Mouse (Mus musculus) gastrocnemius, postnatal 10 days (tissue): ENCODE data around the gene Slc26a1. TPM values are rescaled to one million over a fixed set of nuclear protein-coding genes. Genes with fewer than 3 reads are reported as not detected.

Experiments
- DNase-seq: peaks from one replicate; pipeline ENCODE4 v3.0.0; 2021; ENCODE audit warnings: mixed read lengths
- long read RNA-seq, 2 experiments: library from polyadenylated mRNA; stranded (forward); transcript quantifications; one replicate each; pipeline ENCODE4 v2.0.0; 2021
- total RNA-seq, 2 experiments: library from RNA; stranded (reverse); gene quantifications; 2 replicates each; pipeline ENCODE4 v1.2.3; 2021

Gene Slc26a1
- under 1 TPM; 0.07 to 0.20 TPM for total RNA-seq
- long read RNA-seq, experiment 1 = 0 reads
- long read RNA-seq, experiment 2 = 0 reads

GRCm38 (mm10) chr5:108675251-108675816 lies at the start of gene Slc26a1:
TSS of gene Slc26a1 (minus strand) at chr5:108675569.
- no peak for DNase-seq

GRCm38 (mm10) chr5:108724006-108724405 lies 48.6 kb upstream of the Slc26a1 start:
- no peak for DNase-seq

DNA sequence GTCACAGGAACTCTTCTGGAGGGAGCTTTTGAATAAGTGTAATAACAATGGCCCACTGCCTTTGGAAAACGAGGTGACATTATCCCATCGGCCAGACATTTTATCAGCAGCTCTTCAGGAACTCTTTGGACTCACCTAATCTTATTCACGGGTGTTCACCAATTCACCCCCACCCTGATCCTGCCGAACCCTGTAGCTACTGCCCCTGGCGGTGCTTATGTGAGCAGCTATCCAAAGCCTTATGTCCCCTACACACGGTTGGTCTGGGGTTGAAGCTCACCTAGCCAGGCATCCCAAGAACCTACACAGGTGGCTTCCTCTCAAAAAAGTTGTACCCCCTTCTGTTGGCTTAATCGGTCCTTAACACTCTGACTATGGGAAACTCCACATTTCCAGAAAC lies 44.4 kb upstream of the Slc26a1 start:
- DNase-seq = no peak

DNA sequence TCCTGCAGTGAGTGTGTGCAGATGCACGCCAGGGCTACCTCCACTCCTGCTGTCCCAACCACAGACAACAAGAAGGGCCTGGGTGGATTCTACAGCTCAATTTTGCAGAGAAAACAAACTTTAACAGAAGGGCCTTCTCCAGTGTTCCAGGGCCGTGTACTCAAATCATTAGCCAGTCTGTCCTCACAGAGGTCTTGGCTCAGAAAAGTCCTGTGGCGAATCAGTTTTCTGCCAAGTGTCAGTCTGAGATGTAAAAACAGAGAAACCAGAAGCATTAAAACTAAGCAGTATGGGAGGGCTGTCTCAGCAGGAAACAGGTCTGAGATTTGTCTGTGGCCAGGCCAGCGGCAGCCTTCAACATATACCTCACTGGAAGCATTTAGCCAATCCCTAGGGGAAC lies 42.7 kb upstream of the Slc26a1 start:
- no peak for DNase-seq

GRCm38 (mm10) chr5:108715974-108716373 lies 40.6 kb upstream of the Slc26a1 start:
- no peak for DNase-seq

- no peak for DNase-seq
Observed at GRCm38 (mm10) chr5:108714149-108714548, 38.8 kb upstream of the Slc26a1 start.

DNA sequence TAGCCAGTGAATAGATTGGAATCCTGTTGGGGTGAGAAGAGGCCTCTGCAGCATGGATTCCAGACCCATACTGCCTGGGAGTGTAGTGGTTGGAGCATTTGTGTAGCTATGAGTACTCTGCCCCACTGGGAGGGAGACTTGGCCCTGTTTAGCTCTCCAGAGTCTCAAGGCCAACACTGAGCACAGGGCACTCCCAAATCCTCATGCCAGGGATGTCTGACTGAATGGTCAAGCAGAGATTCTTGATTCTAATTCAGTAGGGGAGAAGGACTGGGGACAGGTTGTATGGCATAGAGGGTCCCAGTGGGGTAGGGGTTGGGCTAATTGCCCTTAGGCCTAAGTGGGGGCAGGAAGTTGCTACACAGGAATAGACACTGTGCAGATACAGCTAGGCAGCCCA lies 38.3 kb upstream of the Slc26a1 start:
- DNase-seq = no peak

DNA sequence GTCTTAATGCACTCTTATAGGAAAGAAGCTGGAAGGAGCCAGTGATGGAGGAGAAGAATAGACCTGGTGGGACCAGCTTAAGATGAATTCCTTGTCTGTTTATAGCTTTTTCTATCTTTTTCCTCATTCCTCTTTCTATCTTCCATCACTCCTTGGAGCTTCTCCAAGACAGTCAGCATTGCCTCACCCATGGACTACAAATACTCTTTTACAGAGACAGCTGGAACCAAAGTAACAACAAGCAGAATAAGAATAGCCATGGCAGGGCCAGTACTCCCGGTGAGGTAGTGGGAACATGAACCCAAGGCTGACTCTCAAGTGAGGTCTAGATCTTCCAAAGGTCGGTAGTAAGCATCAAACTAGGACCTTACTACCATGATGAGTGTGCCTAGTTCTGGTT lies 37.7 kb upstream of the Slc26a1 start:
- DNase-seq = no peak

DNA sequence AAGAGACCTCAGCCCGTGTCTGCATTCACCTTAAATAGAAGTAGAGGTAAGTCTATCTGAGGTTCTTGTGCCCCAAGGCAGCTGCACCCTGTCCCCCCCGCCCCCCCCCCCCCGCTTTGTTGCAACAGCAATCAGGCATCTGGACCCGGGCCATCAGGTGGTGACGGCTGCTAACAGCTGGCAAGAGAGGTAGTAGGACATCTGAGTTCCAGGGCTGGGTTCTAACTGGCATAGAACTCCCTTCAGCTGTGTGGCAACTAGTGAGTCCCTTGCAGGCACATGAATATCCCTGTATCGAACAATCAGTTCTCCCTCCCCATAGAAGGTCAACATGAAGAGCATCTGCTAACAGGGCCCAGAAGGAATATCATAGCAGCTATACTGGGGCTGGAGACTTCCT lies 36.6 kb upstream of the Slc26a1 start:
- DNase-seq = no peak

- no peak for DNase-seq
Observed at GRCm38 (mm10) chr5:108708981-108709731, 33.8 kb upstream of the Slc26a1 start.

- no peak for DNase-seq
Observed at GRCm38 (mm10) chr5:108708419-108708818, 33.0 kb upstream of the Slc26a1 start.

DNA sequence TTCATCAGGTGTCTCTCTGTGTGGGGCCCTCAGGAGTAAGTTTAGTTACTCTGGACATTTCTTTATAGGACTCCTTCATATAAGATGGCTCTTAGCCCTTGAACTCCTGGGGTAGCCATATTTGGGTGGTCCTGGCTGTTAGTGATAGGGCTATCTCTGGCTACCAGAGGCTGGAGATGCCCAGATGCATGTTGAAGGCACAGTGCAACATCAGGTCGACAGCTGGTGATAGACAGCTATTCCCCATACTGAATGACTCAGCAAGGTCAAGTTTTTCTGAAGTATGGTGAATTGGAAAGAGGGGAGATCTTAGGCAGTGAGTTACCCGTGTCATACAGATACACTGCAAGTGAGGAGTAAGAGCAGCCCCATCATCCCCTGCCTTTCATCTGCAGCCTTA lies 32.4 kb upstream of the Slc26a1 start:
- DNase-seq = no peak

DNA sequence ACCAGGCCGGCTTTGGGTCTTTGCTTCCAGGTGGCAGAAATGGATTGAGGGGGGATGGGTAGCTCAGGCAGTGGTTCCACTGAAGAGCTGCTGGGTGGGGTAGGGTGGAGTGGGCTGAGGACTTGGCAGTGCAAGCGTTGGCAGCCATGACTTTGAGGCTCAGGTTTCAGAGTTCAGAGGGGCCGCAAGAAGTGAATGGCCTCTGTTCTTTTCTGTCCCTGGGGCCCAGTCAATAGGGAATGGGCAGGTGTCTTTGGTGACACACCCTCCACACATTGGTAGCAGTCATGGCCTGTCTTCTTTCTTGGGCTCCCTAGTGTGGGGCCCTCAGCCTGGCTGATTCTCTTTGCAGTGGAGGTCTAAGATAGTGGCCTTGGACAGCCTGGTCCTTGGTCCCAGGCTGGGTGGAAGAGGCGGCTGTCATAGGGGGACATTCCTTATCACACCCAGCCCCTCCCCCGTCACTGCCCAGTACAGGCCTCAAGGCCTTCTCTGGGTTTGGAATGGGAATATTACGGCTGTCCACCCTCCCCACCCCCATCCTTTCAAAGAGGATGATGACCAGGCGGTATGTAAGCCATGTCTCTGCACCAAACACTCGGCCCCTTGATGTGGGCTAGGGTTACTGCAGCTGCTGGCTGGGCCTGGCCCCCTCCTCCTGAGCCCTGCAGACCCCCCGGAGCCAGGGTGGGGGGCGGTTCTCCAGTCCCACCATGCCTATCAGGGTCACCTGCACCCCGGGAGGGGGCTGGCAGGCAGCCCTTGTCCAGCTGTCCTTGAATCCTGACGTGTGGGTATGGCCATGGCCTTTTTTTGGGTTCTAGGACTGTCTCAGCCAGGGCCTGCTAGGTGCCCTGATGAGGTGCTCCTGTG lies 28.6 kb upstream of the Slc26a1 start:
- no peak for DNase-seq

DNA sequence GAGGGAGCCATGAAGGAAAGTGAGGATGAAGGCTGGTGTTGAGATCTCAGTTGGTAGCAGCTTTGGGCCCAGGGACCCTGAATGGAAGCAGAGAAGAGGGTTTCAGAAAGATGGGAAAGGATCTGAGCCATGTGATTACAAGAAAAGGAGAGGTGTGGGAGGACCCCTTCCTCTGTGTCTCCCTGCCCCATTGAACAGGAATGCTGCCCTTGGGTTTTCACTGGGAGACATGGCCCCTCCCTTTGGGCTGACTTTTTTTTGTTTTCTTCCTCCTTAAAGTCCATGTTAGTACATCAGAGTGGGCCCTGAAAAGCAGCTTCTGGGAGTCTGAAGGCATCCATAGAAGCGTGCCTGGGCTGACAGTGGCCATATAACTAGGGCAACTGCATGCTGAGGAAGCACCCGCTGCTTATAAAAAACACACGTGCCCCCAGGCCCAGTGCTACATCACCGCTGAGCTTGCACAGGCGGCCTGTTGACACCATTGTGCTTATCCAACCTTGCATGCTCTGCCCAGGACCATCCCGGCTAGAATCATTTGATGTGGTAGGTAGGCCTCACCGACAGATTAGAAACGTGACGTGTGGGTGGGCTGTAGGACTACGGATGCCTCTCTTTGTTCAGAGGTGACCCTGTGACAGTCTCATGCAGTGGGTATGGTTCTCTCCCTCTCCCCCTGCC lies 26.1 kb upstream of the Slc26a1 start:
- no peak for DNase-seq

DNA sequence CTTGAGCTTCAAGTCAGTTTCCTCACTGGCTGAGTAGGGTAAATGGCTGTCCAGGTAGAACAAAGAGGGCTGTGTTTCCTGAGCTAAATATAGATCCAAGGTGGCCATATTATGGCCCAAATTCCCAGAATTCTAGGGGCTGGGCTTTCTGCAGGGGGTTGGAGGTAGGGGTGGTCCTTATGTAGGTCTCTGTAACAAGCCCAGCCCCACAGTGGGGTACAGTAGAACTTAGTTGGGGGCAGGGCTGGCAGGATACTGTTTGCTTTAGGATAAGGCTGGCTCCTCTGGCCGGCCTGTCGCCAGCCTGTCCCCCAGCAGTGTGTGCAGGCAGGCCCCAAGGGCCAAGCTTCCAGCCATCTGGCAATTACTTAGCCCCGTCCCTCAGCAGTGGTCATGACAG lies 25.0 kb upstream of the Slc26a1 start:
- no peak for DNase-seq

DNA sequence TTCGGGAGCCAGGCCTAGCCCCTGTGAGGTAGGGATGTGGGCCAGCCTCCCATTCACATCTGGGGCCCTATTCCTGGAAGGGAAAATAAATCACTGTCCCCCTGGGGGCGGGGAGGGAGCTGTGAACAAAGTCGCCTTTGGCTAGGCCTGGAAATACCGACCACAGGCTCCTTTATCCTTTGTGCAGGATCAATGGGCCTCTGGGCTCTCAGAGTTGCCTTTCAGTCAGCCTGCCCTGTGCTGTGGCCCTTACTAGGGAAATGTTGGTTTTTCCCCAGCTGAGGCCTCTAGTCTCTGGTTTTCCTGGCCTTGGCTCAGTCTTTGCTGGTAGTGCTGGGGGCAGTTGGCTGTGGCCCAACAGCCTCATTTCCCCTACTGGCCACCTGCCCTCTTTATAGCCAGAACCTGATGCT lies 22.0 kb upstream of the Slc26a1 start:
- no peak for DNase-seq

DNA sequence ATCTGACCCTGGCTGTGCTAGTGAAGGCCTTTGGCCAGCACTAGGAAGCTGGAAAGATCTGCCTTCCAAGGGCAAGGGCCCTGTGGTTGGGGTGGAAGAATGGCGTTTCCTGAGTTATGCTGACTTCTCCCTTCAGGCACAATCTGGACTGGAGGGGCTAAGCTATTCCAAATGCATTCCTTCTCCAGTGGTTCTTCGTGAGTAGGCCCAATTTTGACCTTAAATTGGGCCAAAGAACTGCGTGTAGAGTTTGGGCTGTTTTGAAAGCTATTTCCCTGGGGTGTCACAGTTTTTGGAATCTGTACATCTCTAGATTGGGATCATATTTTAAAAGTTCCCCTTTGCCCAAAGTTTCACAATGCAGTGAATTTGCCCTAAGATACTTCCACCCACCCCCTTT lies 21.2 kb upstream of the Slc26a1 start:
- DNase-seq = no peak

- peak; percentile 23 for DNase-seq
Observed at GRCm38 (mm10) chr5:108695861-108696260, 20.5 kb upstream of the Slc26a1 start.

- DNase-seq = peak; percentile 48
Observed at GRCm38 (mm10) chr5:108694352-108695261, 19.2 kb upstream of the Slc26a1 start.

DNA sequence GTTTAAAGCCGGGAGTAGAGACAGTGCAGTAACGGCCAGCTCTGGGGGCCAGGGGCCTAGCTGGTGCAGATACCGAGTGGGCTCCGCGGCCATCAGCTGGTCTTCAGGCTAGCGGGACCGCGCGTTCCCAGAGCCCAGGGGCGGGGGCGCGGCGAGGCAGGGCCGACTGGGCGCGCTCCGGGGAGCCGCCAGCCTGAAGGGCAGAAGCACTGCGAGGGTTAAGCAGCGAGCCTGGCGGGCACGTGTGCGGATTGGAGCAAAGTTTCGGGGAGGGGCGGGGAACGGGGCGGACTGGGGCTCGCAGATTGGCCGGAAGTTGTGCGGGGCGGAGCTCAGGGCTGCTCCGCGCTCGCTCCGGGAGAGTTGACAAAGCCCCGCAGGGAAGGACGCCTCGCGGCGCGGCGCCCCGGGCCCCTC lies 18.5 kb upstream of the Slc26a1 start:
- peak; percentile 86 for DNase-seq

DNA sequence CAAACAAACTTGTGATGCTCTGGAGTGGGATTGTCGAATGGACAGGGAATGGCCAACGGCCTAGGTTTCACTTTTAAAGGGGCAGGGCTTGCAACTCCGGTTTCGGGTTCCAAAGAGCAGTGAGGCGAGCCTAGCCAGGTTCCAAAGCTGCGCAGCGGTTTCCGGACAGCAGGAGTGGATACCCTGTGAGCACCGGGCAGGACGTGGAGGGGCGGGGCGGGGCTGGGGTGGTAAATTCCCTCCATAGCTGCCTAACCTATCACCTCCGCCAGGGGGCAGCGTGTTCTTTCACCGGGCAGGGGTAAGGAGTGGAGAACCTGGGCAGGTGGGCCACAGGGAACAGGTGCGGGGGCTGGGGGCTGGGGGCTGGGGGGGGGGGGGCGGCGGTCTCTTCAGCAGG lies 16.9 kb upstream of the Slc26a1 start, which contains the start of gene Fgfrl1:
Fgfrl1 (plus strand) TSS at position 112 of the 400 bp plus-strand sequence.
- peak; percentile 63 for DNase-seq
